Mouse (Mus musculus) hindbrain, embryonic 11.5 days (tissue): ENCODE results near the gene Sipa1l1. TPM values are rescaled to one million over a fixed set of nuclear protein-coding genes. Genes with fewer than 3 reads are reported as not detected.

Experiments
- ATAC-seq: fragments of 200-750 bp; cut with Nextera tagmentation; 2 replicates; pipeline ENCODE4 v1.8.0; 2017; ENCODE audit warnings: mild to moderate bottlenecking, moderate TSS enrichment, moderate library complexity; ENCODE audit not compliant: low FRiP score
- DNase-seq: peaks from one replicate; pipeline ENCODE4 v3.0.0-alpha.2; 2015; ENCODE audit warnings: low spot score
- H3K27ac ChIP-seq: fragments of 300-500 bp; sonication (generic); 2 replicates; pipeline ENCODE4 v1.5.1; 2014; ENCODE audit warnings: mild to moderate bottlenecking, low read depth, low read length
- H3K27me3 ChIP-seq: fragments of 300-500 bp; sonication (generic); 2 replicates; pipeline ENCODE4 v1.6.1; 2014; ENCODE audit warnings: mild to moderate bottlenecking, low read length, moderate library complexity, mixed read lengths; ENCODE audit not compliant: control insufficient read depth, insufficient read depth
- H3K36me3 ChIP-seq: fragments of 300-500 bp; sonication (generic); 2 replicates; pipeline ENCODE4 v1.6.1; 2014; ENCODE audit warnings: mild to moderate bottlenecking, low read length, moderate library complexity, mixed read lengths; ENCODE audit not compliant: control insufficient read depth, insufficient read depth
- H3K4me1 ChIP-seq: fragments of 300-500 bp; sonication (generic); replicated peaks from 2 replicates; pipeline ENCODE4 v1.6.1; 2014; ENCODE audit warnings: low read length, mixed read lengths; ENCODE audit not compliant: control insufficient read depth, insufficient read depth
- H3K4me2 ChIP-seq: fragments of 300-500 bp; sonication (generic); replicated peaks from 2 replicates; pipeline ENCODE4 v1.6.1; 2014; ENCODE audit warnings: mild to moderate bottlenecking, low read depth, low read length
- H3K4me3 ChIP-seq: fragments of 300-500 bp; sonication (generic); 2 replicates; pipeline ENCODE4 v1.5.1; 2014; ENCODE audit warnings: low read depth, low read length
- H3K9ac ChIP-seq: fragments of 300-500 bp; sonication (generic); 2 replicates; pipeline ENCODE4 v1.6.1; 2014; ENCODE audit warnings: low read depth, low read length
- H3K9me3 ChIP-seq: fragments of 300-500 bp; sonication (generic); 2 replicates; pipeline ENCODE4 v1.6.1; 2016; ENCODE audit warnings: low read length; ENCODE audit not compliant: control insufficient read depth
- WGBS: fragments of 180-500 bp; shearing (Covaris S2); extraction: QIAGEN DNeasy Blood & Tissue Kit; methylation state at CpG from one replicate; pipeline ENCODE4 v1.1.7; 2014; 5-methylcytosine and 5-hydroxymethylcytosine counted together
- polyA plus RNA-seq: library from polyadenylated mRNA; unstranded; fragments of >200 nt; fragmentation: Nextera tagmentation; extraction: Ambion mirVana; gene quantifications from 2 replicates; pipeline ENCODE4 v1.2.1, GENCODE M21; 2014

The Sipa1l1 gene
- polyA plus RNA-seq, 1 experiment from 2014 or later: 30.8 TPM

DNA sequence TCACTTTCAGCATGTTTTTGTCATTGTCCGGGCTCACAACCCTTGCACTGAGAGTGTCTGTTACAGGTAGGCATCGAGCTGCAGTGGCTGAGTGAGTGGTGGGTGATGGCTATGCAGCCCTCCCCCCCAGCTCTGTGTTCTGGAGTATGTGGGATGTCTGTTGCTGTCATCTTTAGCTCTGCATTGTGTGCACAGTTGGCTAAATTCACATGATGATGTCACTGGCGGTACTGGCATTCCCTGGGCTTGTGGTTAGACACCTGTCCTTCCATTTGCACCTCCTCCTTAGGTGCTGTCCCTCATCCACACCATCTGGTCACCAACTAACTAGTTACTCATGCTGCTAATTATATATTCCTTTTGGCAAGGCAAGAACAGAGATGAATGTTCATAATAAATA, 218.5 kb downstream of the Sipa1l1 start:
- no peaks in the 10 kb centered on the region for H3K4me1 ChIP-seq
- no peak for ATAC-seq
- no peak overlapping the region for H3K9ac ChIP-seq
- 92% methylated on average over 3 of the region's 3 CpGs for WGBS
- no peaks in the 10 kb centered on the region for H3K27me3 ChIP-seq
- no peak overlapping the region for H3K27ac ChIP-seq
- no peaks in the 10 kb centered on the region for H3K36me3 ChIP-seq
- no peak for DNase-seq
- no peak overlapping the region for H3K4me2 ChIP-seq
- no peaks in the 10 kb centered on the region for H3K9me3 ChIP-seq
- no peak overlapping the region for H3K4me3 ChIP-seq

DNA sequence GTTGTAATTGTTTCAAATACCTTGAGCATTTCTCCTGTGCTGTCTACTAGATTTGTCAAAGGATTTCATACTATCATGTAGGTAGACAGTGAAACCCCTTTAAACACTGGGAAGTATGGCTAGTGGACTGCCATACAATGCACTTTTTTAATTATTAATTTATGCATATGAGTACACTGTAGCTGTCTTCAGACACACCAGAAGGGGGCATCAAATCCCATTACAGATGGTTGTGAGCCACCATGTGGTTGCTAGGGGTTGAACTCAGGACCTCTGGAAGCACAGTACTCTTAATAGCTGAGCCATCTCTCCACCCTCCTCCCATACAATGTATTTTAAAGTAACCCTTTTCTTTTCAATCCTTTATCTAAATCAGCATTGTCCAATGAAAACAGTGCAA, 219.0 kb downstream of the Sipa1l1 start:
- DNase-seq: no peak
- no peak overlapping the region for H3K27ac ChIP-seq
- H3K36me3 ChIP-seq: no peaks in the 10 kb centered on the region
- H3K4me1 ChIP-seq: no peaks in the 10 kb centered on the region
- no peaks in the 10 kb centered on the region for H3K9me3 ChIP-seq
- no peak overlapping the region for H3K9ac ChIP-seq
- H3K4me3 ChIP-seq: no peak overlapping the region
- H3K27me3 ChIP-seq: no peaks in the 10 kb centered on the region
- no peak for ATAC-seq
- H3K4me2 ChIP-seq: no peak overlapping the region

DNA sequence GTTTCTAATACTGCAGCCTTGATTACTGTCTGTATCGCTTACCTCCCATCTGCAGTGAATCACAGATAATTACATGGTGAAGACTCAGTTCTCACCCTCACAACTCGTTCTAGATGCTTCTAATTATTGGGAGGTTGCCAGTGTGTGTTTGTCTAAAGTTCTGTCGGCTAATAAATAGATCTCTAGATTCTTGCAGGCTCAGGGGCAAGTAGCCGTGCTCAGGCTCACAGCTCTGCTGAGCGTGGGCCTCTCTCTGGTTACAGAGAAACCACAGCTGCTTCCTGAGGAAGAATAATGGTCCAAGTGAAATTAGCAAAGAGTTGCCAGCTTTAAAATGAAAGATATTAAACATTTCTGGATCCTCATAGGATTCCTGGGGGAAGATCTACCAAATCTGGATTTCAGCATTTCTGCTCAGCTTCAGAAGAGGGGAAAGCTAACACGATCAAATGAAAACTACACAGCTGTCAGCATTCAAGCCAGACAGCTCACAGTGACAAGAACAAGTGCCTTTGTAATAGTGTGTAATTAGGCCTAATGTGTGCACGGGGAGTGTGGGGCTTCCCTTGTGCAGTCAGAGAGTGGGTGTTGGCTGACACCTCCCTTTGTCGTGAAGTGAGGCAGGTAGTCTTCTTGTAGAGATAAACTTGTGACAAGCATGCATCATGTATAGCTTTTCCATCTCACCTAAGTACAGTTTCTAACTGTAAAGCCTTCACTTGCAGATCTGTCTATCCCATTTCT, 225.2 kb downstream of the Sipa1l1 start:
- WGBS: 71% methylated on average over 8 of the region's 8 CpGs

DNA sequence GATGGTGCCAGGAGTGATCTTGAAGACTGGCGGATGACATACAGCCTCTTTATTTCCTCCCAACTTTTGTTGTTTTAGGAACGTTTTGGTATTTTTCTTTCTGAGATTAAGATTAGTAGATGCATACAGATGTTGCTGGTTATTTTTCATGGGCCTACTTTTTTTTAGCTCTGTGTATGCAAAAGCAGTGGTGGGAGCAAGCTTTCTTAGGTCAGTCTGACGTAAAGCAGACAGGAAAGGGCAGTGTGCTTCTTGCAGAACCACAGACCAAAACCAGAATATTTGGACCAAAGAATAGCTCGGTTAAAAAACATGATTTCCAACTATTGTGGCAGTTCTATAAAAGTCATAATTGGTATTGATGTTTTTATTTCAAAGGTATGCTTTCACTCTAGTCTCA, 226.1 kb downstream of the Sipa1l1 start:
- H3K9ac ChIP-seq: no peak overlapping the region
- ATAC-seq (no peak), DNase-seq (no peak)
- H3K27ac ChIP-seq: no peak overlapping the region
- no peaks in the 10 kb centered on the region for H3K4me1 ChIP-seq
- 91% methylated on average over 4 of the region's 4 CpGs for WGBS
- no peaks in the 10 kb centered on the region for H3K27me3 ChIP-seq
- H3K36me3 ChIP-seq: 0 out of 2 replicates have a peak, but pooled peaks cover 6% of the 10 kb centered on the region
- H3K9me3 ChIP-seq: no peaks in the 10 kb centered on the region
- no peak overlapping the region for H3K4me3 ChIP-seq
- no peak overlapping the region for H3K4me2 ChIP-seq

More for the DNA sequence above, 225.2 kb downstream of the Sipa1l1 start:
- Histone ChIP-seq H3K36me3 (0 out of 2 replicates have a peak, but pooled peaks cover 6% of the 10 kb centered on the region), H3K9me3 (no peaks in the 10 kb centered on the region), H3K9ac (no peak overlapping the region), H3K4me1 (no peaks in the 10 kb centered on the region), H3K4me2 (no peak overlapping the region), H3K27me3 (no peaks in the 10 kb centered on the region), H3K27ac (no peak overlapping the region), H3K4me3 (no peak overlapping the region)
- ATAC-seq (no peak), DNase-seq (no peak)

DNA sequence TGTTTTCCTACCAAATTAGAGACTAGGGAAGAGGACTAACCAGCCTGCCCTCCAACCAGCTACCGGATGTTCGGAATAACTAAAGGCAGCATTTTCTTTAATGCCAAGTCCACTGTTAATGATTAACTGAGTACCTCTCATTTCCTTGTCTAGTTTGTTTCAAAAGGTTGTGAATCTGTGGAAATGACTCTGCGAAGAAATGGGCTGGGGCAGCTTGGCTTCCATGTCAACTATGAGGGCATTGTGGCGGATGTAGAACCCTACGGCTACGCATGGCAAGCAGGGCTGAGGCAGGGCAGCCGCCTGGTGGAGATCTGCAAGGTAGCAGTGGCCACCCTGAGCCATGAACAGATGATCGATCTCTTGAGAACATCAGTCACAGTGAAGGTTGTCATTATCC, 228.1 kb downstream of the Sipa1l1 start:
- ATAC-seq (no peak), DNase-seq (no peak)
- Histone ChIP-seq H3K4me2 (no peak overlapping the region), H3K4me3 (no peak overlapping the region), H3K27ac (no peak overlapping the region), H3K9me3 (no peaks in the 10 kb centered on the region), H3K4me1 (no peaks in the 10 kb centered on the region), H3K36me3 (0 out of 2 replicates have a peak, but pooled peaks cover 6% of the 10 kb centered on the region), H3K9ac (no peak overlapping the region), H3K27me3 (no peaks in the 10 kb centered on the region)
- WGBS: 87% methylated on average over 8 of the region's 8 CpGs

DNA sequence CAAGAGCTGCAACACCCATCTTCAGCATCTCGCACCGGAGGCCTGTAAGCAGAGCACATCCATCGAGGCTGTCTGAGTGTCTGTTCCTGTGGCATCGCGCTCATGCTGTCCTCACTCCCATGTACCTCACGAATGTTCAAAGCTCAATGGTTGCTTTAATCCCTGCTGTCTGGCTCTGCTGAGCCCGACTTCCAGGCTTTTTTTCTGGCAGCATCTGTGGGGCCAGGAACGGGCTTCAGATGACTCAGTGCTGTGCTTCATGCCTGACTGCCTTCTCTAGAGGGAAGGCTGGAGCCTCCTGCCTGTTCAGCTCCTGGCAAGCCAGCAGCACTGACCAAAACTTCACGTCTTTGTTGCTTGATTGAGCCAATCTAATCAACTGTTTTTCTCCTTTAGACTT, 228.6 kb downstream of the Sipa1l1 start:
- Histone ChIP-seq H3K4me1 (no peaks in the 10 kb centered on the region), H3K36me3 (0 out of 2 replicates have a peak, but pooled peaks cover 6% of the 10 kb centered on the region), H3K4me2 (no peak overlapping the region), H3K9me3 (no peaks in the 10 kb centered on the region), H3K27ac (no peak overlapping the region), H3K4me3 (no peak overlapping the region), H3K9ac (no peak overlapping the region), H3K27me3 (no peaks in the 10 kb centered on the region)
- peak; percentile 3 for DNase-seq
- ATAC-seq: no peak
- WGBS: 70% methylated on average over 9 of the region's 9 CpGs

DNA sequence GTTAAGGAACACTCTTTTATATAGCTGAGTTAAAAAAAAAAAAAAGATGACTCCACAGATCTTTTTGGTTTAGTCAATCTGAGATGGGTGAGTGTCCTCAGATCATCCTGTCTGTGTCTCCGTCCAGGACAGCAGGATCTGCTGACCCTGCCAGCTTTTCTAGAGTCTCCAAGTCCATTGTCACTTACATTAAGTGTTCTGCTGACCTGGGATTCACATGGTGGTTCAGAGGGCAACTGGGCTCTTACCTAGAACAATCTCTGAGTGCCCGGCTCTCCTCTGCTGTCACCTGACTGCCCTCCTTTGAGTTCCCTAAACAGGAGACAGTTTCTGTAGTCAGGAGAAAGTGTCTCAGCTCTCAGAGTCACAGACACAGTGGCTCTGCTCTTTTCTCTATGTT, 229.8 kb downstream of the Sipa1l1 start:
- WGBS: 84% methylated on average over 2 of the region's 2 CpGs
- 0 out of 2 replicates have a peak, but pooled peaks cover 6% of the 10 kb centered on the region for H3K36me3 ChIP-seq
- H3K9ac ChIP-seq: no peak overlapping the region
- H3K4me1 ChIP-seq: no peaks in the 10 kb centered on the region
- no peaks in the 10 kb centered on the region for H3K9me3 ChIP-seq
- DNase-seq: no peak
- H3K27me3 ChIP-seq: no peaks in the 10 kb centered on the region
- H3K4me3 ChIP-seq: no peak overlapping the region
- no peak overlapping the region for H3K4me2 ChIP-seq
- no peak for ATAC-seq
- H3K27ac ChIP-seq: no peak overlapping the region

DNA sequence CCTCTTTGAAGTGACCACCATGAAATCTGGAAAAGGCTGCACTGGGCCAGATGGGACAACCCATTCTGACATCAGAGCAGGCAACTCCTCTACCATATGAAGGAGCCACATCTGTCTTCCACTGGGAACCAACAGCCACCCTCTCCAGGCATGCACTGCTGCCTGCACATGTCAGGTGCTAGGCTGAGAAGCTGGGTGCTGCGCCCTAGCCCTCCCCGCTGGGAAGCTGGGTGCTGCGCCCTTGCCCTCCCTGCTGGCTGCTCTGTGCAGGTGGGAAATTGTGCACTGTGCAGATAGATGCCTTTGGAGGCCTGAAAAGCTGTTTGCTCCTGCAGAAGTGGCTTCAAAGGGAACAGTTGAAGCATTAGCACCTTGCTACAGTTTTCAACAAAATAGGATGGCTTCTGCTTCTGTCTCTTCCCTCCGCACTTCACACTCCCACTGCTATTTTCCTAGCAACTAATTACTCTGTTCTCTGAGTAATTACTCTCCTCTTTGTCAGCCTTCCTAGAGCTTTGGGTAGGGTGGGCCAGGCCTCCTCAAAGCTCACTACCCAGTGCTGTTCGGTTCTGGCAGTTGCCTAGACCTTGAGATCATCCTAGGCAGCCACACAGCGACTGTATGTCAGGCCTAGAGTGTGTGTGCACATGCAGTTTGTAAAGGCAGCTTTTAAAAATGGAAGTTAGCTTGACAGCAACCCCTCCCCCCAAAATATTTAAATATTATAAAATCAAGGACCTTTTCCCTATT, 231.0 kb downstream of the Sipa1l1 start:
- Histone ChIP-seq H3K4me2 (no peak overlapping the region), H3K9ac (no peak overlapping the region), H3K27ac (no peak overlapping the region), H3K9me3 (no peaks in the 10 kb centered on the region), H3K36me3 (0 out of 2 replicates have a peak, but pooled peaks cover 6% of the 10 kb centered on the region), H3K27me3 (no peaks in the 10 kb centered on the region), H3K4me3 (no peak overlapping the region), H3K4me1 (no peaks in the 10 kb centered on the region)
- DNase-seq (no peak), ATAC-seq (no peak)
- 91% methylated on average over 6 of the region's 6 CpGs for WGBS

DNA sequence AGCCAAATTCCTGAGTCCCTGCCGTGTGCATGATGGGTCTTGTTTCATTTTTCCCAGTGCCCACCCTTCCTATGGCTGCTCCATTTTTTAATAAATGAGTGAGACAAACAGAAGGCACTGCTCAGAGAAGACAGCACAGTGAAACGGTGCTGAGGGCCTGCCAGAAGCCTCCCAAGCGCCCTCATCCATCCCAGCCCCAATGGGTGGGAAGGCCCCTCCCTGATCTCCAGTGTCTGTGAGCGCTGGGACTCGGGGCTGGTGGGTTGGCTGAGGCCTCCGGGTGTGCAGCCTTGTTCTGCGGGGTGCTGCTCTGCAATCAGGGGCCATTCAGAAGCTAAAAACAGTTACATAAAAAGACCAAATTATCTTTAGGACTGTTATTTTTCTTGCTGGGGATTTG, 231.7 kb downstream of the Sipa1l1 start:
- Histone ChIP-seq H3K4me3 (no peak overlapping the region), H3K36me3 (0 out of 2 replicates have a peak, but pooled peaks cover 6% of the 10 kb centered on the region), H3K27me3 (no peaks in the 10 kb centered on the region), H3K27ac (no peak overlapping the region), H3K9me3 (no peaks in the 10 kb centered on the region), H3K4me2 (no peak overlapping the region), H3K9ac (no peak overlapping the region), H3K4me1 (no peaks in the 10 kb centered on the region)
- ATAC-seq: no peak
- 75% methylated on average over 7 of the region's 7 CpGs for WGBS
- no peak for DNase-seq
